In the genomic region with DNA sequence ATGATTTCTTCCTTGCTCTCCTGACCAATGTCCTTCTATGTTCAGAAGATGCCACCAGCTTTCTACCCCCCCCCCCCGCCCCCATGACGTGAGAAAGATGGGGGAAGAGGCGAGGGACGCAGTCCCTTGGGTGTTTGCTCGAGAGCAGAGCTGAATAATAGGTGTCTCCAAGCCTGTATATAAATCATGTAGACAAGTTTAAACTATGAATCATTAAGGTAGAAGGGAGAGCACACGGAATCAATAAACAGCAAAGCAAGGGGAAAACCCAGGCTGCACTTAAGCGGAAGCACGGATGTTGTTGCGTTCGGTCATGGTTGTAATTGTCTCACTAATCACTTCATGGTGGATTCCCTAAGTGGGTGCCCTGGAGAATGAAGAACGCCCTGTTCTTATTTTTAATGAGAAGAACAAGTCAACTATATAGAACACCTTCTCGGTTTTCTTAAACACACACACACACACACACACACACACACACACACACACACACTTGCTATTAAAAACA, we compare ENCODE assay signal across 22 mouse cellular contexts.
DNase-seq lines count a peak whose midpoint lies in the region; ATAC-seq lines count a peak whose summit lies in the region.
"Had no signal": no experiment of that assay in that cellular context is flagged by ENCODE, and none has a peak within 500 bp of the region (broad histone marks: within the 10 kb centered on the region; RNA-seq: fewer than 3 reads in every experiment).

No protein-coding gene starts in this region.

- no peak overlapping the region for H3K4me2 ChIP-seq in neural tube, embryonic 11.5 days (ENCODE audit: low read depth)
- no peak overlapping the region for H3K4me2 ChIP-seq in hindbrain, embryonic 12.5 days (replicated peaks)
- H3K4me2 ChIP-seq: embryonic facial prominence, embryonic 12.5 days; heart, embryonic 11.5 days; limb, embryonic 13.5 days; liver, embryonic 12.5 days; midbrain, embryonic 13.5 days had no signal

- H3K27me3 ChIP-seq in neural tube, embryonic 11.5 days (ENCODE audit: control insufficient read depth, insufficient read depth, low read length): no peaks in the 10 kb centered on the region
- H3K27me3 ChIP-seq in hindbrain, embryonic 12.5 days: no peaks in the 10 kb centered on the region
- no peaks in the 10 kb centered on the region for H3K27me3 ChIP-seq in limb, embryonic 10.5 days (ENCODE audit: low read depth, poor library complexity, severe bottlenecking)
- H3K27me3 ChIP-seq: embryonic facial prominence, embryonic 12.5 days; limb, embryonic 13.5 days; liver, embryonic 12.5 days had no signal

- H3K4me1 ChIP-seq in neural tube, embryonic 11.5 days (ENCODE audit: control insufficient read depth, insufficient read depth, low read length): peaks cover 4% of the 10 kb centered on the region; the same call in 1 of the 2 replicates
- peaks cover 10% of the 10 kb centered on the region for H3K4me1 ChIP-seq in hindbrain, embryonic 12.5 days
- H3K4me1 ChIP-seq in limb, embryonic 10.5 days: peaks cover 36% of the 10 kb centered on the region
- H3K4me1 ChIP-seq: limb, embryonic 13.5 days; liver, embryonic 12.5 days had no signal

- no peaks in the 10 kb centered on the region for H3K36me3 ChIP-seq in neural tube, embryonic 11.5 days (ENCODE audit: control insufficient read depth, insufficient read depth, low read length)
- H3K36me3 ChIP-seq in hindbrain, embryonic 12.5 days: no peaks in the 10 kb centered on the region
- H3K36me3 ChIP-seq in limb, embryonic 10.5 days: no peaks in the 10 kb centered on the region
- H3K36me3 ChIP-seq: embryonic facial prominence, embryonic 12.5 days; limb, embryonic 13.5 days; liver, embryonic 12.5 days; midbrain, embryonic 13.5 days had no signal

- ATAC-seq in neural tube, embryonic 11.5 days (ENCODE audit: insufficient read depth, low FRiP score, low TSS enrichment): peak; percentile 24; the same call in 1 of the 2 replicates
- ATAC-seq in hindbrain, embryonic 12.5 days (ENCODE audit: low FRiP score): peak; percentile 32
- ATAC-seq in CD4-positive, CD25-positive, alpha-beta regulatory T cell, adult 4 months: no peak
- ATAC-seq: activated CD4-positive, CD25-positive, alpha-beta regulatory T cell, adult 4 months; forebrain, embryonic 14.5 days; intestine, postnatal 0 days; liver, embryonic 12.5 days had no signal

- H3K4me3 ChIP-seq in neural tube, embryonic 11.5 days (ENCODE audit: low read depth, low read length): no peak overlapping the region
- no peak overlapping the region for H3K4me3 ChIP-seq in hindbrain, embryonic 12.5 days
- H3K4me3 ChIP-seq in limb, embryonic 10.5 days: no peak overlapping the region
- H3K4me3 ChIP-seq: embryonic facial prominence, embryonic 12.5 days; limb, embryonic 13.5 days; liver, embryonic 12.5 days; midbrain, embryonic 13.5 days had no signal

- H3K27ac ChIP-seq in neural tube, embryonic 11.5 days (ENCODE audit: low read depth, low read length): no peak overlapping the region
- peak overlapping the region; percentile 58 for H3K27ac ChIP-seq in hindbrain, embryonic 12.5 days
- H3K27ac ChIP-seq in limb, embryonic 10.5 days: peak overlapping the region; percentile 31
- H3K27ac ChIP-seq: embryonic facial prominence, embryonic 12.5 days; limb, embryonic 13.5 days; liver, embryonic 12.5 days; midbrain, embryonic 13.5 days had no signal

- H3K9ac ChIP-seq in neural tube, embryonic 11.5 days (ENCODE audit: low read length): no peak overlapping the region
- no peak overlapping the region for H3K9ac ChIP-seq in hindbrain, embryonic 12.5 days
- H3K9ac ChIP-seq: embryonic facial prominence, embryonic 12.5 days; limb, embryonic 13.5 days; liver, embryonic 12.5 days; midbrain, embryonic 13.5 days had no signal

- no peaks in the 10 kb centered on the region for H3K9me3 ChIP-seq in neural tube, embryonic 11.5 days (ENCODE audit: control insufficient read depth, low read length)
- no peaks in the 10 kb centered on the region for H3K9me3 ChIP-seq in hindbrain, embryonic 12.5 days (replicated peaks)
- no peaks in the 10 kb centered on the region for H3K9me3 ChIP-seq in limb, embryonic 10.5 days (replicated peaks)
- H3K9me3 ChIP-seq: embryonic facial prominence, embryonic 12.5 days; limb, embryonic 13.5 days; liver, embryonic 12.5 days; midbrain, embryonic 13.5 days had no signal

- DNase-seq in neural tube, embryonic 11.5 days (ENCODE audit: low spot score): no peak
- no peak for DNase-seq in neural tube, embryonic 10.5 days (ENCODE audit: extremely low spot score, low spot score)
- DNase-seq in limb, embryonic 10.5 days (ENCODE audit: low spot score): no peak
- no peak for DNase-seq in spleen, postnatal 36 days (ENCODE audit: low spot score in 2 of 2)
- DNase-seq in kidney, adult 8-10 months: no peak
- DNase-seq: adrenal gland, adult 8-10 months; B cell, adult 2 months; cerebellum, adult 11-12 months; gastrocnemius, postnatal 10 days; lung, adult 18-20 months; lung, postnatal 10 days; thymus, postnatal 25 days had no signal

- 52% methylated on average over 12 of the region's 12 CpGs for WGBS in neural tube, embryonic 11.5 days
- 59% methylated on average over 12 of the region's 12 CpGs for WGBS in hindbrain, embryonic 12.5 days
- WGBS in limb, embryonic 10.5 days: 38% methylated on average over 12 of the region's 12 CpGs
